In the genomic region with DNA sequence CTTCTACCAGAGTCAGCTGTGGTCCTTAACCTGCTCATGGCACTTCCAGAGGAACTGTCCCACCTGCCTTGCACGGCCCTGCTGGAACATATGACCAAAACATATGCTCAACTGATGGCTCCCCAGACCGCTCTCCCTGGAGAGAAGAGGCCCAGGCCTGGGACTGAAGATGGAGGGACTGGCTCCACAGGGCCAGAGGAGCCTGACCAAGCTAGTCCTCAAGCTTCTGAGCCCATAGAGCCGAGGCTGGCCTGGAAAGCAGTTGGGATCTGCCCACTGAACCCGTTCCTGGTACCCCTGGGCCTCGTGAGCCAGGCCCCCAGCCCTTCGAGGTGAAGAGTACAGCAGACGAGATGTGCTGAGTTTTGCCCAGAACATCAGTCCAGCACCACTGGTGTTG, we compare ENCODE assay signal across 7 mouse cellular contexts. TPM values are rescaled to one million over a fixed set of nuclear protein-coding genes. Genes with fewer than 3 reads are reported as not detected.
"Had no signal": no experiment of that assay in that cellular context is flagged by ENCODE, and none has a peak within 500 bp of the region (broad histone marks: within the 10 kb centered on the region; RNA-seq: fewer than 3 reads in every experiment).

No protein-coding gene starts in this region.

RNA-seq across cellular contexts. Expression of a gene that starts 3.6 kb away (rescaled TPM):
- polyA plus RNA-seq: macrophage had no signal

RNA-seq across cellular contexts. Expression of a gene that starts 16.8 kb away (rescaled TPM):
- total RNA-seq: left cerebral cortex, postnatal 14 days; liver, adult 2 months; megakaryocyte, adult 5-6 weeks; monocyte, adult 5-6 weeks had no signal
- polyA plus RNA-seq: liver, embryonic 16.5 days; liver, postnatal 0 days had no signal
